Mouse (Mus musculus) mouse embryonic stem cell (cell line): ENCODE results near the gene Fat1.

ENCODE experiments used
- in situ Hi-C, 2 experiments: fragments of 300-500 bp; cut with MboI; formaldehyde crosslinking; loops; 1 replicate in 1 of 2; 3 replicates in 1 of 2; pipeline ENCODE4 v1.14.3; 2019 to 2020; ENCODE audit warnings: low sequenced_read_pairs in 2 of 2, low pct_unique_long_range_greater_than_20kb in 1 of 2, mixed read lengths in 1 of 2; ENCODE audit not compliant: unreplicated experiment in 1 of 2

Fat1 gene

DNA sequence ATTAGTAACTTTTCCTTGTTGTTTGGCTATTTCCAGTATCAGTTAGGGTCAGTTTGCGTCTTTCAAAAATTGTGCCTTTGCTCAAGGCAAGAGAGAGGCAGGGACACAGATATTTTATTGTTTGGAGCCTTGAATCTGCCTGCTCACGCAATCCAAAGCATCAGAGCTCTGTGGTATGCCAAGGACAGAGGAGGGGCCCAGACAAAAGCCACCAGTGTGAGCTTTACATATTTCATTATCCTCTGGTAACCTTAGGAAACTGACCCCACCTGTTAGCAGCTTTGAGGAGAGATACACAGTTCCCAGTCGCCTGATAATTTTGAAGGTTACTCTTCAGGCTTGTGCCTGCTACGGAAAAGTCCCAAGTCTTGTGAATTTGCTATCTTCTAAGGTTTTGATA, 58.1 kb downstream of the Fat1 start:
- in situ Hi-C loops, result no loop called here

DNA sequence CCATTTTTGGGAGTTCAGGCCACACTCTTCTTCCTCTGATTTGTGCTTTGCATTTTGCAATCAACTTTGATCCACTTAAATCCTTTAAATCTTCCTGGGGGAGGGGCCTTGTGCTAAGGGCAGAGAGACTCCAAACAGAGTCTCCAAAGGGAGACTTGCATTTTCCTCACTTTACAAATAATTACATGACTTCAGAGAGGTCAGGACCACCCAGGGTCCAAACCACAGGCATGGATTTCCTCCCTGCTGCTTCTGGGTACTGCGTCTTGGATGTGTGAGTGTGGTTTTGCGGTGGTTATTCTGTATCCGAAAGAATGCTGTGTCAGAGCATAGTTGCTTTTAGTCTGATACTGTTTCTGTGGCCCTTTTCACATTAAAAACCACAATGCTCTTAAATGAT, 61.2 kb downstream of the Fat1 start:
- in situ Hi-C loops, result no loop called here

DNA sequence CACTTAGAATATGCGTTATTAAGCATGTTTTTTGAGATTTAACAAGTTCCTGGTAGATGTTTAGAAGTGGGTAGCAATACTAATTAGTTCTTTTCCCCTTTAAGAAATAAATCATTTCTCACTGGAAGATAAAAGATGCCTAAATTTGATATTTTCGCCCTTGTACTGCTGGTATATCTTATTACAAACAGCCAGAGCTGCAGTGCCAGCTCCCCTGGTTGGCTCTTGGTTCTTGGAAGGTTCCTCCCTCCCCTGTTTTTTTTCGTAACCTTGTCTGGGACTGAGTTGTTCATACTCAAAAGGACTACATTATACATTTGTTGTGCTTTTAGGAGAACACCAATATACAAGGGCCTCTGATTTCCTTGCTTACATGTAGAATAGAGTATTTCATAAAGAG, 62.1 kb downstream of the Fat1 start:
- in situ Hi-C loops, result no loop called here

DNA sequence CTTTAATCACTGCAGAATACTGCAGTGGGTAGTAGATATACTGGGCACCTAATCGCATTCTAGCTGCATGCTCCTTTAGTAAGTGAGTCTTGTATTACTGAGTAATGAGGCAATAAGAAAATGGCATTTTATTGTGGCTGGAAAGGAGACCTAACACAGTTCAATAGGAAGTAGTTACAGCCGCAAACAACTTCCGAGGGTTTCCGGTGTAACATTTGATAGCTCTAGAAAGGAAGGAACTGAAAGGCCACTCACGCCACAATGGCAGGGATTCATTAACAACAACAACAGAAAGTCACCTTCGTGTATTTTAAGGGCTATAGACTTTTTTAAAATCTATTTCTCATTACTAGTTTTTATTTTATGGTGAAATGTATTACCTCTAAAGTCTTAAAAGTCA, 62.6 kb downstream of the Fat1 start:
- in situ Hi-C loops, result no loop called here

DNA sequence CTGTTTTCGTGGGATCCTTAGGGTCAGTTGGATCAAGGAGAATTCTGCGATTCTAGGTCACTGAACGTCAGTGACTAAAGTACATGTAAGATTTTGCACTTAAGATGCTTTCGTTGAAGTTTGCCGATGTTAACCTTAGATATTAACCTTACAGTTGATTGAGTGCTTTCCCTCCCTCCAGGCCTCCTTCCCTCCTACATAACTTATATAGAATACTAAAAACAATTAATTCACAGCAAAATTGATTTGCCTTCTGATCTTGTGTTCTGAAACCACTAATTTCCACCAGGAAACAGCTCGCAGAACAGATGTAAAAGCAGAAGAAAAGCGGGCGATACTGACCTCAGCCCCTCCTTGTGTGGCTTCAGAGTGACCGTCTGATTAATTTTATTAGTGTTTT, 63.0 kb downstream of the Fat1 start:
- in situ Hi-C loops, result no loop called here

DNA sequence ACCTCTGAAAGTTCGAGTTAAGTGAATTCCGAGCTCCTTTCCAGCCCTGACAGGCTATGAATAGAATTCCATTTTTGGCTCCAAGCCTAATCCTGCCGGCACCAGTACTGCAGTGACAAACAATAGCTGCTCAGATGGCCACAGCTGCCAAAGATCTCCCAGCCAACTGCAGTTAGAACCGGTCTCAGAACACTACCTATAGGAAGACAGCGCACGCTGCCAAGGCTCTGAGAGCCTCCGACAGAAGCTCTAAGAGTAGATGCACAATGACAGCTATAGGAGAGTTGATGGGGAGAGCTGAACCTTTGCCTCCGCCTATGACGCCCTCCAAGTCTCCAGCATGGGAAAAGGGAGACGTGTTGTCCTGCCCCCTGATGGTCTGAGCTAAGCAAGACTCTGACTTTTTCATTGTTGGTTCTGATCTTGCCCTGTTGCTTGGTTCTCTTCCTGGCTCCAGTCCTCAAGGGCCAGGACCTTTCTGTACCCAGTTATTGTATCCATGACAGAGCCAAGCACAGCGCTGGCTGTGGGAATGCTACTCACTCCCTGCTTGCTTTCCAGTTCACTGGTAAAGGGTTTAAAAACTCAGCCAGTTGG, 63.5 kb downstream of the Fat1 start:
- in situ Hi-C loops, result no loop called here

DNA sequence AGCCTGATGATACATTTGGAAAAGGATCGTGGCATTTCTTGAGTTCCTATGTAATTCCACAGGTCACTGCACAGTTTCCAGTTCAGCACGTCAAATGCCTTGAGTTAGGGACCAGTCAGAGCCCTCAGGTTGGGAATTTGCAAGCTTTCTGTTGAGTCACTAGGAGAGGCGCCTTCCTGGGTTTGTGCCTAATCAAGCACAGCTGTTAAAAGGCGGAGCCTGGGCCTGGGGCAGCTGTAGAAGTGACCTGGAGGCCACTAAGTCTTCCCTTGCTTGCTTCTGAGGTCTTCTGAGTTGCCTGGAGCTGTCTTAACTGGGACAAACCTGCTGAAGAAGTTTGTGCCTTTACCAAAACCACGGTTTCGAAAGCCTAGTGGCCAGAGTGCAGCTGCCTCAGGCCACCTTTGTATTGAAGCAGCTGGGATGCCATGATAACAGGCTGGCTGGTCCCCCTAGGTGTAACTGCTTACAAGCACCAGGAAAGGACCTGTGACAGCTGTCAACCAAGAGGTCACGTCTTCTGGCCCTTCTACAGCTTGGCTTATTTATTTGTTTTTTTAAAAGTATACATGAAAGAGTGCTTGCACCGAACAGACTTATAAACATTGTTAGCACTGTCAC, 66.4 kb downstream of the Fat1 start:
- in situ Hi-C loops, result no loop called here

DNA sequence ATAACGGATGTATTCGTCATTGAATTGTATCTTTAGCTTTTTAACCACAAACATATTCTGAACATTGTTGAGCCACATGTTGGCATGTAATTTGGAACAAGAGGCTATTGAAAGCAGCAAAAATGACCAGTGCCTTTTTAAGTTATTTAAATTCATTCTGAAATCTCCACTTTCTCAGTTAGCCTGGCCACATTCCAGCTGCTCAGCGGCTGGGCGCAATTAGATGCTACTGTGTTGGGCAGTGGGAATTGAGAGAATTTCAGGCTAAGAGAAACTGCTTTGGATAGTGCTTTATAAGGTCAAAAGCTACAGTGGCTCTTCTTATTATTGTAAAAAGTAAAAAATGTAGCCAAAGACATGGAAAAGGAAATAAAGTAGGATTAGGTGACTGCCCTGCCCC, 67.4 kb downstream of the Fat1 start:
- in situ Hi-C loops, result no loop called here

DNA sequence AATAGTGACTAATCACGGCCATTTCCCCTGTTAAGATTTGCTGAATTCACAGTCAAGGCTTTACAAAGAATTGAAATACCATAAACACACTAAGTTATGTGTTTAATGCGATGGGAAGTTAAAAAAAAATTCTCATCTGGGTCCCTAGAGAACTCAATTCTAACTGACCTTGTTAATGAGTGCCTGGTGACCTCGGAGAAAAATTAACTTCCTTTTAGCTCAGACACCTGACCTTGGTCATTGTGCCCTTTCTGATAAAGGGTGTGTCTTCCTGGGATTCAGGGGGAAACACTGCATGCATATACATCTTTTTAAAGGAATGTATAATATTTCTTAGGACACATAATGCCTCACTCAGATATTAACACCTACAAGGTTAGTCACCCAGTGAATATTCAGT, 68.8 kb downstream of the Fat1 start:
- in situ Hi-C loops, result no loop called here

DNA sequence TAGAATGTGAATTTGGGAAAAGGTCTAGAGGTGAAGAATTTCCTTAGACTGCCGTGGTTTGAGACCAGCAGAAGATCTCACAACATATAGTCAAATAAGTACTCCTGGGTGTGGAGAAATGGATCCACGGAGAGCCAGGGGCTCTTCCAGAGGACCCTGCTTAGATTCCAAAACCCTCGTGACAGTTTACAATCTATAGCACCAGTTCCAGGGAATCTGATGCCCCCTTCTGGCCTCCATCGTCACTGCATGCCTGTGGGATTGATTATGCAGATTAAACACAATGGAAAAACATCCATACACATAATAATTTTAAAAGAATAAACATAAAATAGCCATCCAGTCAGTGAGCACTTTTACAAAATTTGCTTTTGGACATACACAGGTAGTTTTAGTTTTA, 75.4 kb downstream of the Fat1 start:
- in situ Hi-C loops, result no loop called here

DNA sequence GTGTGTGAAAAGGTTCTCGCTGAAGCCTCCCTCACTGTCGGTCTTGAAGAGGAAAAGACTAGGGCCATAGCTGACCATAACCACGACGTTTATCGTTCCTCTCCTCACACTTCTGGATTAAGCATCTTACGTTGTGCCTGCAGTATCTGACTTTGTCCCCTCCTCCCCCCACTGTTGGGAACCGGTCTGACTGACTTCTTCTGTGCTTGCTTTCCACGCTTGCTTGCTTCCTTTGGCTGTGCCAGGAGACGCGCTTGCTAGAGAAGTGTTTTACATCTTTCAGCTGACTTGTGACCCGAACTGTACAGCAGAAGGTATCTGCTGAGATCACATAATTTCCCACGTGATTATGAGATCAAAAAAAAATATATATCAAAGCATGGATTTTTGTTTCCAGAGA, 76.5 kb downstream of the Fat1 start:
- in situ Hi-C loops, result no loop called here

DNA sequence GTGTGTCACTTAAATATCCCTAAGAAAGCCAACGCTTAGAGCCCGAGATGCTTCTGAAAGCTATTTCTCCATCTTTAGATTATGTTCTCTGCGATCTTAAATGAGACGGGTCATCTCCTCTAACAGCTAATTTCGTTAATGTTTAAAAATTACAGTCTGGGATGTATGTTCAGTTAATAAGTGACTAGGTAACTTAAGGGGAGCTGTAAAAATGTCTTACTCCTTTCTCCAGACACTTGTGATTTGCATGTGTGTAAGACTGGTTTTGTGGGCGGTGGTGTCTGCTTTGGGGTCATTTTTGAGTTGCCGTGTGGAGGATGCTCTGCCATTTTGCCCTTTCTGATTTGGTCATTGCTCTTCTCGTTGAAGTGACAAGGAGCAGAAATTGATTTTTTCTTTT, 78.6 kb downstream of the Fat1 start:
- in situ Hi-C loops, result no loop called here

DNA sequence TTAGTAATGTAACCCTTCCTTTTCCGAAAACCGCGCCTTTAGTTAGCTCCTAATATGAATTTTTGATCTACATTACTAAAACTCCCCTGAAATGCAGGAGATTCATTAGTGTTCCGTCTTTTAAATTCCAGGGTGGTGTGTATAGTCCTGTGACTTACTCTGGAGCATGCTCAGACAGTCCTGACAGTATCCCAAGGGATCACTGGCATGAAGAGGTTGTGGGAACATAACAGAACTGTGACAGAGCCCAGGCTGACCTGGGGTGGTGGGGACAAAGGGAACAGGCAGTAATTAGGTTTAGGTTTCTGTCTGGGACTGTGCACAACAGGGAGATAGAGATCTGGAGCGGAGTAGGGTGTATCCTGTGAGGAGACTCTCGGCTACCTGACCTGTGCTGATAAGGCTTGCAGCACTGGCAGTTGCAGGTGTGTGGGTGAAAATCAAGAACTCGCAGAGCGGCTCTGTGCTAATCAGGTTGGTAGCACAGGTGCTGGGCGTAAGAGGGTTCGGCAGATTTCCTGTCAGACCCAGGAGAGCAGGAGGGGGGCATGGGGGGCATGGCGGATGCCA, 79.3 kb downstream of the Fat1 start:
- in situ Hi-C loops, result no loop called here

DNA sequence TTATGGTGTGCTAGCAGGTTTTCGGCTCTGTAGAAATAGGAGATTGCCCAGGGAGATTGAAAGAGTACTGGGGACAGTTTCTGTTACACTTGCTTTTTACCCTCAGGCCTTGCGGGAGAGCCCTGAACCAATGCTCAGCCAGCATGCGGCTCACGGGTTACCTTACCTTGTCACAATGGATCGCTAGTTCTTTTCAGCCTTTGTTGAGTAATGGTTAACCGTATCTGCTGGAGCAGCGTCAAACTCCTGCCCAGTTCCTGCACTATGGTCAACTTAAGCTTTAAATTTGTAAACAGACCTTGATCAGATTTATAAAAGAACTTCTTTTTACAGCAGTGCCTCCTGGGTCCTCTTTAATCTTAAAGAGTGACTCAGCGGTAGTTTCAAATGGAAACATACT, 80.6 kb downstream of the Fat1 start:
- in situ Hi-C loops, result no loop called here

DNA sequence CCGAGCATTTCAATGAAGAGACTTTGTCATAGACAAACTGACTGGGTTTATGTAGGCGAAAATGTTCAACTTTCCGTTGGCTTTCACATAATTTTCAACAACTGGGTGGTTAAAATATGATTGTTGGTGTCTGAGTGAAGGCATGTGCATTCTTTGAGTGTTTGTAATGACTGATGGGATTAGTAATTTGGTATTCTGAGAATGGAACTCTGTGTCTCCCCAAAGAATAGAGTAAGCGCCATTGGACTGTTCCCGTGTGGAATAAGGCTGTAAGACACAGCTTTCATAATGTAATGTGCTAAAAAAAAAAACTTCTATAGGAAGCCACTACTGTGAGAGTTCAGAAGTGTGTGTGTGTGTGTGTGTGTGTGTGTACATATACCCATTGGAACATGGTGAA, 84.0 kb downstream of the Fat1 start:
- in situ Hi-C loops, result no loop called here

DNA sequence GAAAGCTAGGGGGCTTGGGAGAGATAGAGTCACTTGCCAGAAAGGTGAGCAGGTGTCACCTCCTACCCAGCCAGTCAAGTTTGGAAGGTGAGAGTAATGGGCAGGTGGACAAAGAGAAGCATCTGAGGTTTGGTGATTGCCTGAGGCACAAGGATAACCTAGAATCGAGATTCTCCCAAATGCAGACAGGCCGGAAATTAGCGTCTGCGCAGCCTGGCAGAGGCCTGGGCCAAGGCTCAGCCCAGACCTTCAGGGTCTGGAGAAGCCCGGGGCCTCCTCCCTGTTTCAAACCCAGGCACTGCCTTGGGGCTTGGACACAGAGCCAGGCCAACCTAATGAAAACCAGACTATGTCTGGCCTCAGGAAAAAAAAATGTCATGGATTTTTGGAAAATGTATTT, 85.9 kb downstream of the Fat1 start:
- in situ Hi-C loops, result no loop called here

DNA sequence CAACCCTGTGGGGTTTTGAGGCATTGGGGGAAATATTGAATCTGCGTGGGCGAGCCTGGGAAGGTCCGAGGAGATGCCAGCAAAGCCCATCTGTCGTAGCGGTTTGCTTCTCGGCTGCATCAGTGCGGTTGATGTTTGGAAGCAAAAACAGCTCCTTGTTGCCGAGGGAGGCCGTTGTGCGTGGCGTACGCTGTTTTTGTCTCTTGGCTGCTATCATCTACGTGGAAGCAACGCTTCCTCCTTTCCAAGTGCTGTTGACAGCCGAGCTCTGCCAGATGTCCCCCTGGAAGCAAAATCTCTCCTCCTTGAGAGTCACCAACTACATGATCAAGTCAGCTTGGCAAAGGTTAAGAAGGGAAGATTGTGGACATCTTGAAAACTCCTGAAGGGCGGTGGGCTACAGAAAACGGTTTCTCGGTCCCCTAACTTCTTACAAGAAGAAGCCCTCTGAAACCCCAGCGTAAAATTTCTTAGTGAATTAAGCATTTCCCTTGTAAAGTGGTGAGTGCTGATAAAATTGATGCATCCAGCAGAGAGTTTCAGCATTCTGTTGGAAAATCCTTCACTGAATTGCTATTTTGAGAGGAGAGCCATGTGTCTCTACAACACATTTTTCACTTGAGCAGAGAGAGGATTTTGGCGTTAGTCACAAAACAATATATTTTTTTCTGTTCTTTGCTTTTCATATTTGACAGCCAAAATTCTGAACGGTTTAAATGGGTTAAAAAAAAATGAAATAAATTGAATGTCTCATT, 86.8 kb downstream of the Fat1 start:
- in situ Hi-C loops, result no loop called here

DNA sequence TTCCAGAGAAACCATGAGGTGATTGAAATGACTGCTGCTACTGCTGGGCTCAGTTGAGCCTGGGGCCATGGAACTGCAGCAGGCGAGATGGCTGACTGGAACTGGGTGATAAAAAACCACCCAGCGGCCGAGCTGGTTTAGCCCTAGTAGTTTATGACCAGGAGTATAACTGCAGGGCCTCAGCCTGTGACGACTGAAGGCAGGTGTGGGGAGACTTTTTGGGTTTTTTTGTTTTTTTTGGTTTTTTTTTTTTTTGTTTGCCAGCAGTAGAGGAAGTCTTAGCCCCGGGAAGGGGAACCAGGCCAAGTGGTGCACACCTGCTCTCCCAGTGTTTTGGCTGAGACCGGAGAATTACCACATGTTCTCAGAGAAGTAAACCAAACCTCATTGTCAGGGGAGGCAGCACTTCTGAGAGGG, 92.8 kb downstream of the Fat1 start:
- in situ Hi-C loops, result no loop called here

DNA sequence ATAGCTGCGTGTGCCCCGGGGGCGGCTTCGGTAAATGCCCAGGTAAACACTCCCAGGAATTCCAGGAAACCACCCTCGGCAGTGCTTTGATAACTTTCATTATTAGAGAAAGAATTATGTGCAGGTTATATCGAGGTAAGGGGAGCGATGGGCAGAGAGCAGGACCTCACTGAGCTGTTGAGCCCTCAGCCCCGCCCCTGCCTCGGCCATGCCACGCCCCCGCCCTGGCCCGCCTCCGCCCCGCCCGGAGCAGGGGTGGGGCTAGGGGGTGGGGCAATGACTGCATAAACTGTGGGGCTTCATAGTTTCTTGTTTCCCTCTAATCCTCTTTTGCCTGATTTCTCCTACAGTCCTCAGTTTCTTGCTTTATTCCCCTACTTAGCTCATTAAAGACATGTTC, 103.1 kb downstream of the Fat1 start:
- in situ Hi-C loops, result no loop called here

DNA sequence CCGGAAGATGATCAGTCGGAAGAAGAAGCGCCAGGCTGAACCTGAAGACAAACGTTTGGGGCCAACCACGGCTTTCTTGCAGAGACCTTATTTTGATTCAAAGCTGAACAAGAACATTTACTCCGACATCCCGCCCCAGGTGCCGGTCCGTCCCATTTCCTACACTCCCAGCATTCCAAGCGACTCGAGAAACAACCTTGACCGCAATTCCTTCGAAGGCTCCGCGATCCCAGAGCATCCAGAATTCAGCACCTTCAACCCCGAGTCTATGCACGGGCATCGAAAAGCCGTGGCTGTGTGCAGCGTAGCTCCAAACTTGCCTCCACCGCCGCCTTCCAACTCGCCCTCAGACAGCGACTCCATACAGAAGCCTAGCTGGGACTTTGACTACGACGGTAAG, 108.9 kb downstream of the Fat1 start:
- in situ Hi-C loops, result no loop called here
